Mouse (Mus musculus) megakaryocyte, embryonic 14.5 days (primary cell): ENCODE data around the gene Pik3c2g.

Source experiments
- FLI1 ChIP-seq: IDR thresholded peaks from 2 replicates; pipeline ENCODE4 v1.6.1; 2012; ENCODE audit warnings: low read length, inconsistent platforms, mixed read lengths
- GATA1 ChIP-seq: IDR thresholded peaks from 3 replicates; pipeline ENCODE4 v1.6.1; 2012; ENCODE audit warnings: mixed read lengths, low read length, inconsistent platforms, borderline replicate concordance

DNA sequence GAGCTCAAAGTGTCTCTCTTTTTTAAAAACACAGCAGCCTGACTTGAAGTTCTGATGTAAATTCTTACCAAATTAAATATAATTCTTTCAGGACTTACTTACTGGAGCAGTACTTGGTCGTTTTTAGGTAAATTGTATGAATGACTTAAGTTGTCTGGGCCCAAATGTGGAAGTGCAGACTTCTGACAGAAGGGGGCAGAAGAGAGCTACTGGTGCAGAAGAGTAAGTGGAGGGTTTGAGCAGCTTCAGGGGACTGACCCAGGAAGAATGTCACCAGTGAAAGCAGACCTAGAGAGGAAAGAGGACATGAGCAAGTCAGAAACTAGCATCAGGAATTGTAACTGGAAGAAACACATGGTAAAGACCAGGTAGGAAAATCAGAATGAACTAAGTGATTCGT is 193.0 kb downstream of the Pik3c2g start:
- TF ChIP-seq GATA1 = no peak
- no peak for TF ChIP-seq FLI1
